Comparison of ENCODE assay signal across 8 mouse cellular contexts in genomic region chr6:64202396-64203122, GRCm38 (mm10).
DNase-seq lines count a peak whose midpoint lies in the region.

No protein-coding gene starts in this region.

- intact Hi-C loops in left cerebral cortex, postnatal 25 days (cut with DNase I): no loop called here

- peak; percentile 16 to 28 for DNase-seq in cerebellum, postnatal 10 days
- DNase-seq in cerebellum, postnatal 4 days (ENCODE audit: low spot score in 2 of 2): no peak
- peak; percentile 4 to 37 for DNase-seq in right cerebral cortex, adult 2 months (ENCODE audit: low spot score in 2 of 2)
- DNase-seq in right cerebral cortex, postnatal 4 days: no peak
- DNase-seq in left cerebral cortex, postnatal 25 days (ENCODE audit: low spot score in 2 of 2): peak; percentile 11 to 58
- DNase-seq in gastrocnemius, postnatal 25 days: no peak
- DNase-seq in urinary bladder, adult 2 months (ENCODE audit: low spot score): no peak
- no peak for DNase-seq in cerebellum, adult 9-10 months

Comparison
In these comparisons a context has a peak if more than half of its experiments do, and no peak if none do; other contexts are left out.
1. DNase-seq: peak in cerebellum, postnatal 10 days (2 of 2), right cerebral cortex, adult 2 months (2 of 2) and left cerebral cortex, postnatal 25 days (2 of 2); none in cerebellum, postnatal 4 days (0 of 2), right cerebral cortex, postnatal 4 days (single experiment), gastrocnemius, postnatal 25 days (single experiment), urinary bladder, adult 2 months (single experiment) and cerebellum, adult 9-10 months (single experiment).